Mouse (Mus musculus): ENCODE measurements around the gene Clec4d.
"Not testable (repeated sequence)": the region's sequence is repeated elsewhere in the genome, so short reads cannot be mapped to it uniquely, and the experiment has no call there.

Gene Clec4d

GRCm38 (mm10) chr6:123261555-123262161 lies at the start of gene Clec4d:
Clec4d (plus strand) TSS chr6:123262111.
- DNase-seq, result no peak

GRCm38 (mm10) chr6:123227519-123228166 lies 34.3 kb upstream of the Clec4d start:
- DNase-seq, result no peak

GRCm38 (mm10) chr6:123229644-123230043 lies 32.3 kb upstream of the Clec4d start, which contains the start of gene Clec4n:
Clec4n (plus strand) TSS chr6:123229843.
- DNase-seq, result no peak

GRCm38 (mm10) chr6:123231149-123231548 lies 30.8 kb upstream of the Clec4d start:
- no peak for DNase-seq

GRCm38 (mm10) chr6:123237582-123237981 lies 24.3 kb upstream of the Clec4d start:
- no peak for DNase-seq

GRCm38 (mm10) chr6:123244201-123244600 lies 17.7 kb upstream of the Clec4d start:
- DNase-seq, result no peak

- not testable (repeated sequence) for DNase-seq
Observed at GRCm38 (mm10) chr6:123248862-123249261, 13.0 kb upstream of the Clec4d start.

- no peak for DNase-seq
Observed at GRCm38 (mm10) chr6:123252735-123253134, 9.2 kb upstream of the Clec4d start.

- DNase-seq, result no peak
Observed at GRCm38 (mm10) chr6:123258946-123259345, 3.0 kb upstream of the Clec4d start.

- DNase-seq, result no peak
Observed at GRCm38 (mm10) chr6:123259889-123260603, 1.9 kb upstream of the Clec4d start.

- DNase-seq, result no peak
Observed at GRCm38 (mm10) chr6:123260868-123261267, 1.0 kb upstream of the Clec4d start.

- DNase-seq, result no peak
Observed at GRCm38 (mm10) chr6:123264194-123264593, 2.3 kb downstream of the Clec4d start.

GRCm38 (mm10) chr6:123265809-123266208 lies 3.9 kb downstream of the Clec4d start:
- DNase-seq, result no peak

- no peak for DNase-seq
Observed at GRCm38 (mm10) chr6:123266945-123267344, 5.0 kb downstream of the Clec4d start.

GRCm38 (mm10) chr6:123279443-123279842 lies 17.5 kb downstream of the Clec4d start:
- no peak for DNase-seq

GRCm38 (mm10) chr6:123286311-123286710 lies 24.4 kb downstream of the Clec4d start:
- DNase-seq, result no peak

GRCm38 (mm10) chr6:123288931-123289330 lies 27.0 kb downstream of the Clec4d start:
- DNase-seq, result no peak

GRCm38 (mm10) chr6:123289753-123290152 lies 27.8 kb downstream of the Clec4d start, which contains the start of gene Clec4e:
Clec4e (minus strand) TSS chr6:123289870.
- no peak for DNase-seq

GRCm38 (mm10) chr6:123292751-123293400 lies 31.0 kb downstream of the Clec4d start:
- no peak for DNase-seq

- not testable (repeated sequence) for DNase-seq
Observed at GRCm38 (mm10) chr6:123293509-123293908, 31.6 kb downstream of the Clec4d start.

- no peak for DNase-seq
Observed at GRCm38 (mm10) chr6:123296687-123297086, 34.8 kb downstream of the Clec4d start.

GRCm38 (mm10) chr6:123306315-123306714 lies 44.4 kb downstream of the Clec4d start:
- DNase-seq, result not testable (repeated sequence)

GRCm38 (mm10) chr6:123308033-123308432 lies 46.1 kb downstream of the Clec4d start, which contains the start of gene Vmn2r19:
Vmn2r19 (plus strand) TSS chr6:123308333.
- no peak for DNase-seq

All from retina, postnatal 1 day (tissue).